1 mouse cellular context compared by ENCODE assay signal in genomic region chr17:50470432-50471078, GRCm38 (mm10).
TF ChIP-seq lines count a peak whose summit lies in the region.

No protein-coding gene starts in this region.

TF ChIP-seq in CH12.LX, 34 proteins besides CTCF, POLR2A, EP300 and RAD21 (continued from another document):
- no peak for TF ChIP-seq USF2 (conservative IDR thresholded peaks at IDR 0.05; ENCODE audit: low read depth, low read length)
- no peak for TF ChIP-seq NRF1 (IDR thresholded peaks at IDR 0.05; ENCODE audit: low read depth, low read length)
- no peak for TF ChIP-seq JUND (conservative IDR thresholded peaks at IDR 0.05; ENCODE audit: low read depth, low read length)
- no peak for TF ChIP-seq CHD2 (IDR thresholded peaks at IDR 0.05; ENCODE audit: low read length)
- no peak for TF ChIP-seq GABPA (IDR thresholded peaks at IDR 0.05; ENCODE audit: insufficient replicate concordance, low read depth, low read length)
- TF ChIP-seq E2F4 (IDR thresholded peaks at IDR 0.05; ENCODE audit: insufficient replicate concordance, low read depth, low read length), result no peak
- TF ChIP-seq ELF1 (IDR thresholded peaks at IDR 0.05; ENCODE audit: low read depth, low read length), result 0 out of 2 replicates have a peak, but pooled peaks have one; percentile 41
- TF ChIP-seq TCF12 (IDR thresholded peaks at IDR 0.05; ENCODE audit: low read depth, low read length), result peak; percentile 77
- TF ChIP-seq ZMIZ1 (IDR thresholded peaks at IDR 0.05; ENCODE audit: low read depth, low read length), result 0 out of 2 replicates have a peak, but pooled peaks have one; percentile 11
- TF ChIP-seq RCOR1 (conservative IDR thresholded peaks at IDR 0.05; ENCODE audit: low read depth, low read length), result no peak
- no peak; the same call in 1 of the 2 replicates for TF ChIP-seq MXI1 (IDR thresholded peaks at IDR 0.05; ENCODE audit: low read depth, low read length)
- TF ChIP-seq BHLHE40 (IDR thresholded peaks at IDR 0.05; ENCODE audit: low read depth, low read length), result peak; percentile 56; the same call in 1 of the 2 replicates
TF ChIP-seq in CH12.LX: peak in this region for 17.
